Mouse (Mus musculus): ENCODE results near the gene Ano3.

- no peak for TF ChIP-seq CTCF (IDR thresholded peaks at IDR 0.05; ENCODE audit: low read depth, low read length)
- no peak for TF ChIP-seq EP300 (IDR thresholded peaks at IDR 0.05; ENCODE audit: insufficient read depth, low read depth, low read length)
- no peak for TF ChIP-seq POLR2A (IDR thresholded peaks at IDR 0.05; ENCODE audit: insufficient read depth, low read length)
Observed at GRCm38 (mm10) chr2:110757556-110757955, 193.2 kb downstream of the Ano3 start.

Measured in ES-Bruce4 (cell line).